Mouse (Mus musculus): Measurements from ENCODE around the gene Sdf4.

Sdf4 gene

DNA sequence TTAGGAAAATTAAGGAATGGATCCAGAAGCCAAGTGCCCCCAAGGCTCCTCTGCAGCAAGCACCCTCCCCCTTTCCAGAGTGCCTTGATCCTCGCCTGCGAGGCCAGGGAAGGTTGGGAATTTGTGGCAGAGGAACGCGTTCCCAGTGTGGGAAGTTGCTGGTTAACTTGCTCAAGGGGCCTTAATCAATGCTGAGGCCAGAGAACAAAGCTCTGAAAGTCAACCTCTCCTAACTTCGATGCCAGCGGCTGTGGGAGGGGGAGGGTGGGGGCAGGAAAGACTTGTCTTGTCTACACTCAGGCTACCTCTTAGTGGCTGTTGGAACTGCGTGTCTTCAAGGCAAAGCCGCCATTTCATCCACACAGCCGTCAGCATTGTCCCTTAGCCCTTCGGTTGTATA is 65.0 kb downstream of the Sdf4 start:
- DNase-seq: no peak

DNA sequence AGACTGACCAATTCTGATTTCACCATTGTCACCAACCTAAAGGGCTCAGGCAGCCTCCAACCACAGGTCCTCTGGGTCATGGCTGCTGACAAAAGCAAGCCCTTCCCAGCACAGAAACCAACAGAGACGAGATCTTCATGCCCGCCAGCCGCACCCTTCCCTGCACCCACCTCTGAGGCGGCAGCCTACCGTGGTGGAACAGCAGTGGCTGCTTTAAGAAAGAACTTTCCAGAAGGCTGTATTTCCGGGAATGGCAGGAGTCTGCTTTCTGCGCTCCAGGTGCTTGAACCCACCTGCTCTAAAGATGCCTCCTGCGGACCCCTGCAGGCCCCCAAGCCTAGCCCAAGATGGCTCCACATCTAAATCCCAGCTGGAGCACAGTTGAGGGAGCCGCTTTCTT is 66.2 kb downstream of the Sdf4 start:
- DNase-seq: no peak

DNA sequence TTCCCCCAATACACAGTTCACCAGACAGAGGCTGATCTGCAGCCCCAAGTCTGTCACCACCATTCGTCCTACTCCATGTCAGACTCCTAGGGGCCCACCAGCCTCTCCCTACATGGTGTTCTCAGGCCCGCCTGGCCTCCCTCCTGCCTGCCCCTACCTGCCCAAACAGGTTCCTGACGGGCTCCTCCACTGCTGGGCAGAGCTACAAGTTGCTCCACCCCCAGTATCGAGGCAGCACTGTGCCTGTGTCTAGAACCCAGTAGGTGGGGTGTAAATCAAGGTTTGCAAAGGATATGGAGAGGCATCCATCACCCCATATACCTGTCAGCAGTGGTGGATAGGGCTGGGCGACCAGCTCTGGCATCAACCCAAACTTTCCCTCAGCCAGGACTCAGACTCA is 66.6 kb downstream of the Sdf4 start, which contains the start of gene Ttll10:
TSS of gene Ttll10 (minus strand) at position 154 of the 400 bp plus-strand sequence.
- no peak for DNase-seq

DNA sequence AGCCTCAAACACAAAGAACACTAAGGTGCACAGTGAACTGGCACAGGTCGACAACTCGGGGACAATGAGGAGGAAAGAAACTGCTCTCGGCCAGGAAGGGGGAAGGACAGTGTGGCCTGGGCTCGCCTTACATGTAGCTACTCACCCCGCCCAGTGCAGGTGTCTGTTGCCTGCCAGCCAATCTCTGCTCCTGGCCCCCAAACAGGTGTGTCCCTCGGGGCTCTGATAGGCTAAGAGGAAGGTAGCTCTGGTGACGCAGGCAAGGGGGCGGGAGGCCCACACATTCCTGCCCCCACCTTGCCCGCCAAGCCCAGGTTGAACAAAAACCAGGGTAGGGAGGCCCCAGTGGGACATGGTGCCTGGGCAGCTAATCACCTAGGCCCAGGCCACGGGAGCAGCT is 67.0 kb downstream of the Sdf4 start:
- no peak for DNase-seq
